Mouse (Mus musculus) heart, adult 11 months (tissue): ENCODE data around the gene Ran.
"Not testable (repeated sequence)": the region's sequence is repeated elsewhere in the genome, so short reads cannot be mapped to it uniquely, and the experiment has no call there.

ENCODE experiments used
- DNase-seq: peaks from one replicate; pipeline ENCODE4 v3.0.0; 2022

The Ran gene

DNA sequence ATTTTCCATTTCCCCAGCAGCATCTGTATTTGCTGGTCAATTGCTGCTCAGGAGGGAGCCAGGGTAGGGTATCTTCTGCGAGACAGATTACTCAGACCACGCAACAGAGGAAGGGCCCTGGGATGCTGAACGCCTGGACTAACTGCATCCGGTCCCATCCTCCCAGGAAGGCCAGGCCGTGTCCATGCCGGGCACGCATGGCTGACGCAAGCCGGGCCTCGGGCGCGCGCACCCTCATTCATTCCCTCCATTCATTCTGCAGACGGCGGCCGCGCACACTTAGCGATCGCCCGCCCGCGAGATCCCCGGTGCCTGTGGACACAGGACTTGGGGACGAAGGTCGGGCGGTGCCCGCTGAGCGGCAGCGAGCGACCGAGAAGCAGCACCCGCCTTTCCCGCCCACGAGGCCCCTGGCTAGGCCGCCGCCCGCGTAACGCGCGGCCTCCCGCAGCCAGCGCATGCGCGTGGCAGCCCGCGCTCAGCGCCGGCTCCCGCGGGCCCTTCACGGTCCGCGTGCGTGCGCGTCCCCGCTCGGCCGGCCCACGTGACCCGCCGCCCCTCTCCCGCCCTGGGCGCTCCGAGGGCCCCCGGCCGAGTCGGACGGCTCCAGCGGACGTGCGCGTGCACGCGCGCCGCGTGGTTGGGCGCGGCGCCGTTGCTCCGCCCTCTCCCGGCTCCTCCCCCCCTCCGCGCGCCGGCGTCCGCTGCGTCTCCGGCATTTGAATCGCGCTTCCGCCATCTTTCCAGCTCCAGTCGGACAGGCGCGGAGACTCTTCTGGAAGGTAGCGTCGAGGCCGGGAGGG lies at the start of gene Ran:
TSS of gene Ran (plus strand) at position 573 of the 803 bp plus-strand sequence.
- DNase-seq, result peak; percentile 100

GRCm38 (mm10) chr5:128970878-128971277 lies 49.0 kb upstream of the Ran start:
- DNase-seq, result no peak

DNA sequence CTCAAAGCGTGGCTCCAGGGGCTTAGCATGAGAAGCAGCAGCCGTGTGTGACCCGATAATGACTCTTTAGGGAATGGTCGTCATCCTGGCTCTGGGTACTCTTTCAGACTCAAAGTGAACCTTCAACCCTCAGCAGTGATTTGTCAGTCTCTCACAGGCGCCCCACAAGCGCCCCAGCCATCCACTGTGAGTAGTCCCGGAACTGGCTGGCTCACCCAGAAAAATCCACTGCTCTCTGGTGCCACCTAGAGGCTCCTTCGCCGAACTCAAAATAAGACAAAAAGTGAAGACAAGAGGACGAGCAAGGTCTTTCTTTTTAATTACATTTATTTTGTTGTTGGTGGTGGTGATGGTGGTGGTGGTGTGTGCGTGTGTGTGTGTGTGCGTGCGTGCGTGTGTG lies 48.6 kb upstream of the Ran start:
- DNase-seq, result no peak

- DNase-seq, result peak; percentile 79
Measured at GRCm38 (mm10) chr5:128976266-128976665, 43.6 kb upstream of the Ran start.

DNA sequence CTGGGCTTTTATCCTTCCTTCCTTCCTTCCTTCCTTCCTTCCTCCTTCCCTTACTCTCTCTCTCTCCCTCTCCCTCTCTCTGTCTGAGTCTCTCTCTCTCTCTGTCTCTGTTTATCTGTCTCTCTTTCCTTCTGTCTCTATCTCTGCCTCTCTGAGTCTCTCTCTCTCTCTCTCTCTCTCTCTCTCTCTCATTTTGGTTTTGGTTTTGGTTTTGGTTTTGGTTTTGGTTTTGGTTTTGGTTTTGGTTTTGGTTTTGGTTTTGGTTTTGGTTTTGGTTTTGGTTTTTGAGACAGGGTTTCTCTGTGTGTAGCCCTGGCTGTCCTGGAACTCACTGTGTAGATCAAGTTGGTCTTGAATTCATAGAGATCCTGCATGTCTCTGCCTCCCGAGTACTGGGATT lies 42.4 kb upstream of the Ran start:
- not testable (repeated sequence) for DNase-seq

DNA sequence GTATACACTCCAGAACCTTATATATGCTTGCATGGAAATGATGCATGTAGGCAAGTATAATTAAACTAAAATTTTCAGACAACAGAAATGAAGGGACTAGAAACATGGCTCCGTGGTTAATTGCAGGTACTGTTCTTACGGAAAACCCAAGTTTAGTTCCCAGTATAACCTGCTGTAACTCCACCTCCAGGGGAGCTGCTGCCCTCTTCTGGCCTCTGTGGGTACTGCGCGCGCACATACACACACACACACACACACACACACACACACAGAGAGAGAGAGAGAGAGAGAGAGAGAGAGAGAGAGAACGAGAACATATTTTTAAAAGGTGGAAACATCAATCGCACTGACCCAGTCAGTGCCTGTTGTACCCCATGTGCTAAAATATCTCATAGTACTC lies 40.9 kb upstream of the Ran start:
- no peak for DNase-seq

DNA sequence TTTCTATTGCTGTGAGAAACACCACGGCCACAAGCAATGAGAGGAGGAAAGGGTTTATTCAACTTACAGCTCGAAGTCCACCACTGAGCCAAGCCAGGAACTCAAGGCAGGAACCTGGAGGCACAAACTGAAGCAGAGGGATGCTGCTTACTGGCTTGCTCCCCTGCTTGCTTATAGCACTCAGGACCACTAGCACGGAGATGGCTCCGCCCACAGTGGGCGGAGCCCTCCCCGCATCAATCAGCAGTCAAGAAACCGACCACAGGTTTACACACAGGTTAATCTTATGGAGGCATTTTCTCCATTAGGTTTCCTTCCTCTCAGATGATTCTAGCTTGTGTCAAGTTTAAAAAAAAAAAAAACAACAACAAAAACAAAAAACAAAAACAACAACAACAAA lies 39.0 kb upstream of the Ran start:
- no peak for DNase-seq

GRCm38 (mm10) chr5:128981607-128982006 lies 38.3 kb upstream of the Ran start:
- peak; percentile 82 for DNase-seq

GRCm38 (mm10) chr5:128984536-128984935 lies 35.3 kb upstream of the Ran start:
- DNase-seq, result no peak

DNA sequence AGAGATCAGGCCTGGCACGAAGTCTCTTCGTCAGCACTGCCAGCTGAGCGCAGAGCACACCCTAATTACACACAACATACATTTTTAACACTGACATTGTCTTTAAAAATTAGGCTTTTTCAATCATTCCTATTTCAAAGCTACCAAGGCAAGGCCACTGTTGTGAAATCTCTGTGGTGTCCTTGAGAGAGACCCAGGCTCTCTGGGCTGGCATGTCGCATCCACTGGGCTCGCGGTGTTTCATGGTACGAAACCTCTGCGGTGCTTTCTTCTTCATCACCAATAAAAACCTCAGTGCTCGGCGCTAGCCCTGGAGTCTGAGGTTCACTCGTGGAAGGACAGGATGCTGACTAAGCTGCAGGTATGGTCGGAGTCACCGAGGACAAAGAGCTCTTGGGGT lies 33.9 kb upstream of the Ran start:
- no peak for DNase-seq

DNA sequence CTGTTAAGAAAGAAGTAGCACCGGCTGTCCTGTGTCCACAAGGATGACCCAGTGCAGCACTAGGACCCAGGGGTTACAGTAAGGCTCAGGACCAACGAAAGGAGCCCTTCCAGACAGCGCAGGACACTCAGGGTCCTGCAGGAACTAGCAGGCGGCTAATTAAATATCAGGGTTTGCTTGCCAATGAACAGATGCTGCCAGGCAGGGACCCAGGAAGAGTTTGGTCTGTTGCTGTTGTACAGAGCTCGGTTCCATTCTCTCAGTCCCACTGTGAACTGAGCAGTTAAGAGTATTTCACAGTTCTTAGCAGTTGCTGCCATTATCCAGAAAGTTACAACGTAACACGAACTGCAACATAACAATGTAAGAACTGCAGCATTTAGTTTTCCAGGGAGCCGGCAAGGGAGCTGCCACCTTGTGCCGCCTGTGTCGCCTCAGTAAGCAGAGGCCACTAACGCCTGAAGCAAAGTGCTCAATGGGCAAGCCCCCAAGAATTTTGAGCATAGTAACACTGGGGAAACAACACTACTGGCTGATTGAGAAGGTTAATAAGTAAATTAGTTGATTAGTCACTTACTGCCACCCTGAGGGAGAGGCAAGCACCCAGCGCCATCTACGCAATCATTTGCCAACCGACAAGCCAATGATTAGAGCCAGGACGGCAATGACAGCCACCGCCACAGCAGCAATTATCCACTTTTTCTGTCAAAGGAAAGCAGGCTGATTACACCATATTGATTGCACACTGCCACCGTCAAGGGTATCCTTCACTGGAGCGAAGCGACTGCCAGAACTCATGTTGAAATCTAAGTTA lies 32.5 kb upstream of the Ran start:
- DNase-seq, result no peak

- peak; percentile 94 for DNase-seq
Measured at GRCm38 (mm10) chr5:129000706-129001468, 19.0 kb upstream of the Ran start.

GRCm38 (mm10) chr5:129002571-129003011 lies 17.3 kb upstream of the Ran start:
- DNase-seq, result peak; percentile 97

GRCm38 (mm10) chr5:129005416-129005815 lies 14.5 kb upstream of the Ran start:
- peak; percentile 95 for DNase-seq

GRCm38 (mm10) chr5:129006031-129006788 lies 13.7 kb upstream of the Ran start:
- DNase-seq, result peak; percentile 95

DNA sequence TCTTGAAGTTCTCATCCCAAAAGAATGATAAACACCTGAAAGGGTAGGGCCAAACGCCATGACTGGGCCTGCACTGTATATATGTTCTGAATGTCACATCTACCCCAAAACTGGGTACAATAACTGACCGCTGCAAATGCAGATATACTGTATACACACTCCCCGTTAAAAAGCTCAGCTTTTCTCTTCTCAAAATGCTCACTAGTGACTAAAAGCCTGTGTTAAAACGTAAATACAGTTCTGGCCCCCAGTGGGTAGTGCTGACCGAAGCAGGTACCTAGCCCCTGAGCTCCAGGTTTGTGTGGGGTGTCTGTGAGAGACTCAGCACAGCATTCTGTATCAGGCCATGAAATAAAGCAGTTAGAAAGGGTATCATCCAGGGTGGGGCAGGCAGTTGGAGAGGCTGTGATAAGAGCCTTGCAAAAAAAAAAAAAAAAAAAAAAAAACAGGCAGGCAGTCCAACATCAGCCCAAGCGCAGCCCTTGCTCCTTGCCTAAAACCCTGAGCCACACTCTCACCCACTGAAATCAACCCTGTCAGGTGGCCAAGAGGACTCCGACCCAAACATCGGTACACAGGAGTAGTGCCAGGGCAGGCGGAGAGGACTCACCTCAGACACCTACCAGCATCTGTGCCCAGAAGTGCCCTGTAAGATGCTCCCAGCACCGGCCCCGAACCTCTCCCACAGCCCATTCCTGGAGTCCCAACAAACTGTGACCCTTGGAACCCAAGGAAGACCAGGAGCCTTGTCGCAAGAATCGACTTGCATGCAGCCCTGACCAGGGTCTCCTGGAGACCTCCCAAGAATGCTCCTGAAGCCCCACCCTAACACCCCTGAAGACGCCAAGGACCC lies 12.5 kb upstream of the Ran start:
- peak; percentile 96 for DNase-seq

GRCm38 (mm10) chr5:129008008-129008407 lies 11.9 kb upstream of the Ran start:
- no peak for DNase-seq

GRCm38 (mm10) chr5:129008412-129008826 lies 11.4 kb upstream of the Ran start, which contains the start of gene Stx2:
Stx2 (minus strand) TSS chr5:129008574.
- peak; percentile 99 for DNase-seq

GRCm38 (mm10) chr5:129009577-129009976 lies 10.3 kb upstream of the Ran start:
- no peak for DNase-seq

DNA sequence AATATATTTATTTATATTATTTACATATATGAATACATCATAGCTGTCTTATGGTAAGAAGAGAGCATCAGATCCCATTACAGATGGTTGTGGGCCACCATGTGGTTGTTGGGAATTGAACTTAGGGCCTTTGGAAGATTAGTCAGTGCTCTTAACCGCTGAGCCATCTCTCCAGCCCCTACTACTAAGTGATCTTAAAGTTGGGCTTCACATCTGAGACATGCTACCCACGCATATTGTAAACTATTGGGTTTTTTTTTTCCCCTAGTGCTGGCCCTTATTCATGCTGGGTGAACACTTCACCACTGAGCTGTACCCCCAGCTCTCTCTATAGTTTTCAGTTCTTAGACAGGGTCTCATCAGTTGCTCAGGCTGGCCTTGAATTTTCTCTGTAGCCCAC lies 8.9 kb upstream of the Ran start:
- DNase-seq, result no peak

DNA sequence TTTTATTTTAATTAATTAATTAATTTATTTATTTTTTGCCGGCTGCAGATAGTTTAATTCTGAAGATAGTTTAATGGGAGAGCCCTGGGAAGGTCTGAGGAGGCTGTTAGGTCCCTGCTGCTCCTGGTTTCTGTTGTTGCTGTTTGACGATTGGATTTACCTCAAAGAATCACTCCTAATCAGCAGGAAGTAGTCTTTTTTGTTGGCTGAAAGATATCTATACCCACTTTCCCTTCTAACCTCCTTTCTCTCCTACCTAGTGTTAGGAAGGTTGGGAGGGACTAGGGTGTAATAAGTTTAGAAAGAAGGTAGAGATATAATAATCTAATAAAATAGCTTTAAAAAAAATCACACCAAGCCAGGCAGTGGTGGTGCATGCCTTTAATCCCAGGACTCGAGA lies 4.8 kb upstream of the Ran start:
- no peak for DNase-seq
